Mouse (Mus musculus) midbrain, postnatal 0 days (tissue): Measurements from ENCODE around the gene Rbbp4. TPM values are rescaled to one million over a fixed set of nuclear protein-coding genes. Genes with fewer than 3 reads are reported as not detected.

ENCODE experiments used
- ATAC-seq: fragments of 200-750 bp; cut with Nextera tagmentation; 2 replicates; pipeline ENCODE4 v1.8.0; 2017; ENCODE audit warnings: moderate number of reproducible peaks, mild to moderate bottlenecking, moderate TSS enrichment, moderate library complexity; ENCODE audit not compliant: low FRiP score
- DNase-seq: peaks from one replicate; pipeline ENCODE4 v3.0.0-alpha.2; 2015; ENCODE audit warnings: low spot score
- H3K27ac ChIP-seq: fragments of 300-500 bp; sonication (generic); 2 replicates; pipeline ENCODE4 v1.5.1; 2014; ENCODE audit warnings: low read depth, mild to moderate bottlenecking, low read length, mixed read lengths
- H3K27me3 ChIP-seq: fragments of 300-500 bp; sonication (generic); 2 replicates; pipeline ENCODE4 v1.6.1; 2014; ENCODE audit warnings: low read length, control low read depth, mixed read lengths; ENCODE audit not compliant: insufficient read depth
- H3K36me3 ChIP-seq: fragments of 300-500 bp; sonication (generic); 2 replicates; pipeline ENCODE4 v1.6.1; 2014; ENCODE audit warnings: low read length, control low read depth, mixed read lengths; ENCODE audit not compliant: insufficient read depth
- H3K4me1 ChIP-seq: fragments of 300-500 bp; sonication (generic); 2 replicates; pipeline ENCODE4 v1.6.1; 2014; ENCODE audit warnings: mild to moderate bottlenecking, control low read depth, antibody characterized with exemption, low read length, mixed read lengths; ENCODE audit not compliant: insufficient read depth
- H3K4me2 ChIP-seq: fragments of 300-500 bp; sonication (generic); 2 replicates; pipeline ENCODE4 v1.6.1; 2014; ENCODE audit warnings: low read depth, mild to moderate bottlenecking, low read length, mixed read lengths; ENCODE audit not compliant: poor library complexity, severe bottlenecking
- H3K4me3 ChIP-seq: fragments of 300-500 bp; sonication (generic); 2 replicates; pipeline ENCODE4 v1.5.1; 2014; ENCODE audit warnings: low read depth, mild to moderate bottlenecking, low read length, moderate library complexity
- H3K9ac ChIP-seq: fragments of 300-500 bp; sonication (generic); replicated peaks from 2 replicates; pipeline ENCODE4 v1.6.1; 2014; ENCODE audit warnings: mild to moderate bottlenecking, low read length, moderate library complexity, mixed read lengths; ENCODE audit not compliant: poor library complexity, severe bottlenecking
- H3K9me3 ChIP-seq: fragments of 300-500 bp; sonication (generic); 2 replicates; pipeline ENCODE4 v1.6.1; 2016; ENCODE audit warnings: low read length, control low read depth
- CTCF ChIP-seq: IDR thresholded peaks from 2 replicates; pipeline ENCODE4 v1.5.1; 2016; ENCODE audit warnings: antibody characterized with exemption, mild to moderate bottlenecking
- WGBS: fragments of 180-500 bp; shearing (Covaris S2); extraction: QIAGEN DNeasy Blood & Tissue Kit; methylation state at CpG from one replicate; pipeline ENCODE4 v1.1.7; 2014; 5-methylcytosine and 5-hydroxymethylcytosine counted together
- polyA plus RNA-seq: library from polyadenylated mRNA; unstranded; fragments of >200 nt; fragmentation: Nextera tagmentation; extraction: Ambion mirVana; gene quantifications from 2 replicates; pipeline ENCODE4 v1.2.1, GENCODE M21; 2015
- total RNA-seq: library from RNA; depleted of rRNA; stranded (reverse); fragments of >200 nt; gene quantifications from 2 replicates; pipeline ENCODE4 v1.2.3, GENCODE M21; 2014

Rbbp4 gene
- total and polyA plus RNA-seq, 2 experiments from 2014 or later, result 79.2 to 198 TPM

DNA sequence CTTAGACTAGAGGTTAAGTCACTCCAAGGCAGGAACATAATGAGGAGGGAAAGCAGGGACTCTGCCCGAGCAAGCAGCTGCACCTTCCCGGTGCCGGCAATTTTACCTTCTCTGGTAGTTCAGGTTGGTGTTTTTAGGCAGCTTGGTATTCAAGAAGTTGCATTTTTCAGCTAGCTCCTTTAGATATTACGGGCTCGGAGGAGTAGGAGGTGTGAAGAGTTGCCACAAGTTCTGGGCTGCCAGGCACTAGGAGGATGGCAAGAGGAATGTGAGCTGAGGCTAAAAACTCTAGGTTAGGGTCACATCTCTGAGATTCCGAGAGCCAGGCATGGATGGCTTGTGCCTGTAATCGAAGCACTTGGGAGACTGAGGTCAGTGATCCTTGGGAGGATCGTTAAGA lies 45.5 kb downstream of the Rbbp4 start:
- no peak for DNase-seq
- H3K9ac ChIP-seq, result no peak overlapping the region
- no peak overlapping the region for H3K4me3 ChIP-seq
- 92% methylated on average over 8 of the region's 8 CpGs for WGBS
- H3K9me3 ChIP-seq, result no peaks in the 10 kb centered on the region
- no peaks in the 10 kb centered on the region for H3K36me3 ChIP-seq
- 0 out of 2 replicates have a peak, but pooled peaks cover 2% of the 10 kb centered on the region for H3K4me1 ChIP-seq
- no peak for TF ChIP-seq CTCF
- no peak overlapping the region for H3K4me2 ChIP-seq
- no peak for ATAC-seq
- no peak overlapping the region for H3K27ac ChIP-seq
- peaks cover 4% of the 10 kb centered on the region; the same call in 1 of the 2 replicates for H3K27me3 ChIP-seq

GRCm38 (mm10) chr4:129288067-129288466 lies 47.1 kb downstream of the Rbbp4 start:
- Histone ChIP-seq H3K27me3 (peaks cover 4% of the 10 kb centered on the region; the same call in 1 of the 2 replicates), H3K9me3 (no peaks in the 10 kb centered on the region), H3K27ac (no peak overlapping the region), H3K4me3 (peak overlapping the region; percentile 52; the same call in 1 of the 2 replicates), H3K4me1 (0 out of 2 replicates have a peak, but pooled peaks cover 2% of the 10 kb centered on the region), H3K9ac (no peak overlapping the region), H3K4me2 (peak overlapping the region; percentile 86; the same call in 1 of the 2 replicates), H3K36me3 (no peaks in the 10 kb centered on the region)
- WGBS, result 34% methylated on average over 3 of the region's 3 CpGs
- TF ChIP-seq CTCF, result no peak
- DNase-seq (no peak), ATAC-seq (no peak)

GRCm38 (mm10) chr4:129287472-129287981 lies 47.6 kb downstream of the Rbbp4 start, which contains the start of gene Sync:
Gene Sync, plus strand, starts transcription at chr4:129287617.
- peak within 1 kb of the TSS; percentile 52 for H3K4me3 ChIP-seq
- peak within 1 kb of the TSS; percentile 86 for H3K4me2 ChIP-seq
- no peak within 1 kb of the TSS for H3K27ac ChIP-seq
- H3K9ac ChIP-seq, result peak within 1 kb of the TSS; percentile 61
- DNase-seq (no peak), ATAC-seq (peak; percentile 58)
- no peaks in the 10 kb centered on the region for H3K36me3 ChIP-seq
- H3K4me1 ChIP-seq, result 0 out of 2 replicates have a peak, but pooled peaks cover 2% of the 10 kb centered on the region
- whole genome bisulfite sequencing, result 1% methylated on average over 35 of the region's 53 CpGs
- TF ChIP-seq CTCF, result no peak
- no peaks in the 10 kb centered on the region for H3K9me3 ChIP-seq
- peaks cover 4% of the 10 kb centered on the region; the same call in 1 of the 2 replicates for H3K27me3 ChIP-seq

DNA sequence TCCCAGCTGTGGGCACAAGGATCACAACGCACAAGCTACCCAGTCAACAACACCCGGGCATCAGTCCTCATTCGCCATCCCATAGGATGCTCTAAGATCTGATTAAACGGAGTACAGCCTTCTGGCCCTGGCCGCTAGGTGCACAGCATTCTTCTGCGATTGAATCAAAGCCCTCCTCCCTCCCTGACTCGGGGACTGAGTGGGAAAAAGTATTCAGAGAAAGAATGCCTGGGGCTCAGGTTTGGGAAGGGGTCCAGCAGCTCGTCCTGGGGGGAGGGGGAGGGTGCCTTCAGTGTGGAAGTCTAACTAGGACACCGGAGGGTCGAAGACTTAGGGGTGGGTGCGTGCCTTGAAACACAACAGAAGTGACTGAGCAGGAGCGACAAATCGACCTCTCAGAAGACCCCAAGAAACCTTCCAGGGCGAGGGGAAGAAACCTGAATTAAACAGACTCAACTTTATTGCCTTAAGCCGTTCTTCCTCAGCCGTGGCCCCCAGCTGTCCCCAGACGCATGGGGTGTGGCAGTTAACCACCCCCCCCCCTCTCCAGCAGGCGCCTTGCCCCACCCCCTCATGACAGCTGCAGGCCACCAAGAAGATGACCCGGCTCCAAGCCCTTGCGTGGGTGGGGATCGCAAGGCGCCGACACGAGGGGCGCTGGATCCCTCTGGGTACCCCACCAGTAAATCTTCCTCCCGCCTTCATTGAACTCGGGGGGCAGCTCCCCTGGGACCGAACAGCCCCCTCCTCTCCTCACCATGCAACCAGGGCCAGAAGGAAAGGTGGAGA lies 48.3 kb downstream of the Rbbp4 start:
- H3K4me2 ChIP-seq, result peak overlapping the region; percentile 86
- peak; percentile 41 for TF ChIP-seq CTCF
- H3K27ac ChIP-seq, result no peak overlapping the region
- peak overlapping the region; percentile 52 for H3K4me3 ChIP-seq
- 2% methylated on average over 23 of the region's 28 CpGs for WGBS
- DNase-seq (peak; percentile 33), ATAC-seq (peak; percentile 44)
- no peaks in the 10 kb centered on the region for H3K36me3 ChIP-seq
- H3K9ac ChIP-seq, result peak overlapping the region; percentile 61
- 0 out of 2 replicates have a peak, but pooled peaks cover 2% of the 10 kb centered on the region for H3K4me1 ChIP-seq
- peaks cover 4% of the 10 kb centered on the region; the same call in 1 of the 2 replicates for H3K27me3 ChIP-seq
- H3K9me3 ChIP-seq, result no peaks in the 10 kb centered on the region

DNA sequence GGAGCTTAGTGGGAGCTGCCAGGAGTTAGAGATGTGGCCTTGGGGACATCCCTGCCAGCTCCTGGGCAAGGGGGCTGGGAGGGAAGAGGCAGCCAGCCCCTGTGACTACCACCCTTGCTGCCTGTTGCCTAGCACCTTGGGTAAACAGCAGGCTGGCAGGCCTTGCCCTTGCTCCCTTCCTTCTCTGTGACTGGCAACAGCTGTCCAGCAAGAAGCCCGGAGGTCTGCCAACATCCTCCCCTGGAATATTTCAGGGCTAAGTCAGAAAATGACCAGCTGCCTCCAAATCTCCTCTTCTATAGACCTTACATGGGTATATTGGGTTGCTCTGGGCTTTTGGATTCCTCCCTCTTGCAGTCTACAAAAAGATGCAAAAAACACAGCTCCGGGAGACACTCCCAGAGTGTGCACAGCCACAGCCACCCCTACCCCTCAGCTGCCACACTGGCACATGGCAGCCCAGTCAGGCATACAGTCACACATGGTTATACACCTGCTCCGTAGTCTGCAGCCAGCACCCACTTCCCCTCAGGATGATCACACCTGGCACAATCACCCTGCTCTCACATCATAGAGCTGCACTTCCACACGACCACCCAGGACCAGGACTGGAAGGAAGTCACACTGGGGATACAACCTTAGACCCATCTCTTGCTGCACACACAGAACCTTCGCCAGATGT lies 49.0 kb downstream of the Rbbp4 start:
- H3K4me2 ChIP-seq, result peak overlapping the region; percentile 86
- no peaks in the 10 kb centered on the region for H3K9me3 ChIP-seq
- H3K4me1 ChIP-seq, result 0 out of 2 replicates have a peak, but pooled peaks cover 2% of the 10 kb centered on the region
- H3K27ac ChIP-seq, result no peak overlapping the region
- H3K4me3 ChIP-seq, result no peak overlapping the region; the same call in 1 of the 2 replicates
- WGBS, result 61% methylated on average over 5 of the region's 5 CpGs
- 0 out of 2 replicates have a peak overlapping the region, but pooled peaks have one; percentile 61 for H3K9ac ChIP-seq
- no peak for ATAC-seq
- peaks cover 4% of the 10 kb centered on the region; the same call in 1 of the 2 replicates for H3K27me3 ChIP-seq
- peak; percentile 26 for DNase-seq
- H3K36me3 ChIP-seq, result no peaks in the 10 kb centered on the region
- no peak for TF ChIP-seq CTCF
